Mouse (Mus musculus): ENCODE measurements around the gene Gm10842. TPM values are rescaled to one million over a fixed set of nuclear protein-coding genes. Genes with fewer than 3 reads are reported as not detected.
"Not testable (repeated sequence)": the region's sequence is repeated elsewhere in the genome, so short reads cannot be mapped to it uniquely, and the experiment has no call there.

Gene Gm10842
- total RNA-seq (2021), result not detected

- DNase-seq, result no peak
These were observed at the start of gene Gm10842 for GRCm38 (mm10) chr11:105146593-105146992. TSS of gene Gm10842 (plus strand) at chr11:105146893.

GRCm38 (mm10) chr11:105112448-105112847 lies 34.2 kb upstream of the Gm10842 start:
- DNase-seq, result not testable (repeated sequence)

GRCm38 (mm10) chr11:105117814-105118213 lies 28.9 kb upstream of the Gm10842 start:
- no peak for DNase-seq

GRCm38 (mm10) chr11:105120551-105121061 lies 26.1 kb upstream of the Gm10842 start:
- DNase-seq, result no peak

GRCm38 (mm10) chr11:105121792-105122191 lies 24.9 kb upstream of the Gm10842 start:
- DNase-seq, result not testable (repeated sequence)

- DNase-seq, result peak; percentile 52
These were observed 22.7 kb upstream of the Gm10842 start for GRCm38 (mm10) chr11:105123986-105124385.

- DNase-seq, result peak; percentile 89
These were observed 20.8 kb upstream of the Gm10842 start, which contains the start of gene Mettl2 for GRCm38 (mm10) chr11:105125735-105126519. TSS of gene Mettl2 (plus strand) at chr11:105126425.

- DNase-seq, result no peak
These were observed 20.1 kb upstream of the Gm10842 start for GRCm38 (mm10) chr11:105126520-105127029.

- no peak for DNase-seq
These were observed 11.0 kb upstream of the Gm10842 start for GRCm38 (mm10) chr11:105135692-105136091.

- not testable (repeated sequence) for DNase-seq
These were observed 9.4 kb upstream of the Gm10842 start for GRCm38 (mm10) chr11:105137255-105137654.

GRCm38 (mm10) chr11:105140512-105140911 lies 6.2 kb upstream of the Gm10842 start:
- DNase-seq, result not testable (repeated sequence)

- DNase-seq, result no peak
These were observed 5.6 kb upstream of the Gm10842 start for GRCm38 (mm10) chr11:105141115-105141514.

GRCm38 (mm10) chr11:105143564-105143963 lies 3.1 kb upstream of the Gm10842 start:
- no peak for DNase-seq

- DNase-seq, result no peak
These were observed 2.6 kb upstream of the Gm10842 start for GRCm38 (mm10) chr11:105144084-105144483.

GRCm38 (mm10) chr11:105144508-105145210 lies 2.0 kb upstream of the Gm10842 start:
- DNase-seq, result peak; percentile 26

GRCm38 (mm10) chr11:105145211-105145610 lies 1.5 kb upstream of the Gm10842 start:
- no peak for DNase-seq

GRCm38 (mm10) chr11:105149353-105149752 lies 2.7 kb downstream of the Gm10842 start:
- no peak for DNase-seq

- DNase-seq, result no peak
These were observed 3.1 kb downstream of the Gm10842 start for GRCm38 (mm10) chr11:105149766-105150165.

GRCm38 (mm10) chr11:105150691-105151090 lies 4.0 kb downstream of the Gm10842 start:
- no peak for DNase-seq

GRCm38 (mm10) chr11:105151226-105152016 lies 4.7 kb downstream of the Gm10842 start:
- DNase-seq, result no peak

GRCm38 (mm10) chr11:105152017-105152300 lies 5.3 kb downstream of the Gm10842 start:
- DNase-seq, result no peak

GRCm38 (mm10) chr11:105152357-105152899 lies 5.7 kb downstream of the Gm10842 start:
- DNase-seq, result no peak

Measured in heart, postnatal 4 days (tissue).